ENCODE assay signal across 8 mouse cellular contexts in the genomic region with DNA sequence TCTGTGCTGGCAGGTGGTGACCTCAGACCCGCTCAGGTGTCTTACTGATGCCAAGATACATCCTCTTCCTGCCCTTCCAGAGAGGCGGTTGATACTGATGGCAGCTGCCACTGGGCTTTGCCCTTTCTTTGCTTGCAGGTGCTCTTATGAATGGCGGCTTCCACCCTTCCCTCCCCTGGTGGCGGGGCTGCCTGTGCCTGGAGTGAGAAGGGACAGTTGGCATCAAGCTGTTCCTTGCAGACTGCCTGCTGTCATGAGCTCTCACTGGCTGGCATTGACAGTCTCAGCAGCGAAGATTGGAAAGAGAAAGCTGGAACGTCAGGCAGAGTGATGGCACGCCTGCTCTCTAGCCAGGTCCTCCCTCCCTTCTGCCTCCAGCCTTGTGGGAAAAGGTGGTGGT.
A peak's percentile ranks its signal among the peaks of the same experiment; 100 is the strongest.
DNase-seq lines count a peak whose midpoint lies in the region; ATAC-seq and TF ChIP-seq lines count a peak whose summit lies in the region.

No protein-coding gene starts in this region.

- H3K27ac ChIP-seq in heart, embryonic 13.5 days (replicated peaks): peak overlapping the region; percentile 3; the same call in 1 of the 2 replicates
- peak overlapping the region; percentile 83 for H3K27ac ChIP-seq in hindbrain, embryonic 13.5 days
- peak overlapping the region; percentile 68 for H3K27ac ChIP-seq in midbrain, postnatal 0 days (ENCODE audit: low read depth, low read length)

- DNase-seq in heart, postnatal 25 days (ENCODE audit: low spot score): no peak
- peak; percentile 91 for DNase-seq in cerebellum, adult 11-12 months
- peak; percentile 79 for DNase-seq in midbrain, postnatal 0 days (ENCODE audit: low spot score)
- no peak for DNase-seq in adrenal gland, postnatal 10 days
- no peak for DNase-seq in T-cell, adult 2 months (ENCODE audit: low spot score)
- no peak for DNase-seq in ovary, postnatal 36 days (ENCODE audit: low spot score)

- no peak overlapping the region for H3K4me3 ChIP-seq in heart, embryonic 13.5 days
- H3K4me3 ChIP-seq in hindbrain, embryonic 13.5 days: no peak overlapping the region
- H3K4me3 ChIP-seq in midbrain, postnatal 0 days (ENCODE audit: low read depth, low read length): no peak overlapping the region

- H3K27me3 ChIP-seq in heart, embryonic 13.5 days (replicated peaks): no peaks in the 10 kb centered on the region
- no peaks in the 10 kb centered on the region for H3K27me3 ChIP-seq in hindbrain, embryonic 13.5 days
- H3K27me3 ChIP-seq in midbrain, postnatal 0 days (ENCODE audit: insufficient read depth, low read length): no peaks in the 10 kb centered on the region

- peaks cover 16% of the 10 kb centered on the region for H3K36me3 ChIP-seq in heart, embryonic 13.5 days
- H3K36me3 ChIP-seq in hindbrain, embryonic 13.5 days: 0 out of 2 replicates have a peak, but pooled peaks cover 6% of the 10 kb centered on the region
- H3K36me3 ChIP-seq in midbrain, postnatal 0 days (ENCODE audit: insufficient read depth, low read length): no peaks in the 10 kb centered on the region

- H3K9ac ChIP-seq in heart, embryonic 13.5 days: no peak overlapping the region
- H3K9ac ChIP-seq in hindbrain, embryonic 13.5 days: peak overlapping the region; percentile 26; the same call in 1 of the 2 replicates
- H3K9ac ChIP-seq in midbrain, postnatal 0 days (replicated peaks; ENCODE audit: low read length, poor library complexity, severe bottlenecking): no peak overlapping the region

- peaks cover 27% of the 10 kb centered on the region for H3K4me1 ChIP-seq in heart, embryonic 13.5 days
- H3K4me1 ChIP-seq in hindbrain, embryonic 13.5 days (replicated peaks): peaks cover 46% of the 10 kb centered on the region
- H3K4me1 ChIP-seq in midbrain, postnatal 0 days (ENCODE audit: insufficient read depth, low read length): peaks cover 13% of the 10 kb centered on the region; the same call in 1 of the 2 replicates

- intact Hi-C loops in heart, postnatal 25 days (cut with DNase I): no loop called here

- TF ChIP-seq CTCF in midbrain, postnatal 0 days (IDR thresholded peaks at IDR 0.05): no peak; the same call in 1 of the 2 replicates

- no peak for ATAC-seq in heart, embryonic 13.5 days (ENCODE audit: extremely low read depth, insufficient number of reproducible peaks, low FRiP score, low TSS enrichment)
- no peak for ATAC-seq in hindbrain, embryonic 13.5 days (ENCODE audit: low FRiP score)
- no peak for ATAC-seq in midbrain, postnatal 0 days (ENCODE audit: low FRiP score)

- no peaks in the 10 kb centered on the region for H3K9me3 ChIP-seq in heart, embryonic 13.5 days
- no peaks in the 10 kb centered on the region for H3K9me3 ChIP-seq in hindbrain, embryonic 13.5 days
- no peaks in the 10 kb centered on the region for H3K9me3 ChIP-seq in midbrain, postnatal 0 days (ENCODE audit: low read length)

- no peak overlapping the region for H3K4me2 ChIP-seq in heart, embryonic 13.5 days
- peak overlapping the region; percentile 13; the same call in 1 of the 2 replicates for H3K4me2 ChIP-seq in hindbrain, embryonic 13.5 days
- H3K4me2 ChIP-seq in midbrain, postnatal 0 days (ENCODE audit: low read depth, low read length, poor library complexity, severe bottlenecking): peak overlapping the region; percentile 24

- 67% methylated on average over 7 of the region's 7 CpGs for WGBS in heart, embryonic 13.5 days
- WGBS in hindbrain, embryonic 13.5 days: 45% methylated on average over 7 of the region's 7 CpGs
- WGBS in midbrain, postnatal 0 days: 25% methylated on average over 7 of the region's 7 CpGs

Comparison
In these comparisons a context has a peak if more than half of its experiments do, and no peak if none do; other contexts are left out.
1. H3K27ac ChIP-seq: peak in every context shown above with its lines; median percentile 83 in hindbrain, embryonic 13.5 days; 68 in midbrain, postnatal 0 days; 3 in heart, embryonic 13.5 days.
2. DNase-seq: peak in cerebellum, adult 11-12 months (single experiment) and midbrain, postnatal 0 days (single experiment); none in heart, postnatal 25 days (single experiment), adrenal gland, postnatal 10 days (single experiment), T-cell, adult 2 months (single experiment) and ovary, postnatal 36 days (single experiment).